Mouse (Mus musculus): ENCODE results near the gene Prdx2. TPM values are rescaled to one million over a fixed set of nuclear protein-coding genes. Genes with fewer than 3 reads are reported as not detected.

The Prdx2 gene
- polyA plus RNA-seq, 1 experiment from 2014 or later: 584 TPM

DNA sequence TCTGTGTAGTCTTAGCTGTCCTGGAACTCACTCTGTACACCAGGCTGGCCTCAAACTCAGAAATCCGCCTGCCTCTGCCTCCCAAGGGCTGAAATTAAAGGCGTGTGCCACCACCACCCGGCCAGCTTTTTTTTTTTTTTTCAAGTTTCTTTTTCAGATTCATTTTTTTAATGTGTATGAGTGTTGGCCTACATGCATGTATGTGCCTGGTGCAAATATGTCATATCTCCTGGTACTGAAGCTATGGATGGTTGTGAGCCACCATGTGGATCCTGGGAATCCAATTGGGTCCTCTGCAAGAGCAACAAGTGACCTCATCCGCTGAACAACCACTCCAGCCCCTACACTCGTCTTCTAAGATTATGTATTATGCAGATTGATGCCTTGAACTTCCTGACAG lies 18.0 kb downstream of the Prdx2 start:
- H3K9me3 ChIP-seq (replicated peaks; ENCODE audit: control insufficient read depth, low read length): no peaks in the 10 kb centered on the region
- 77% methylated on average over 5 of the region's 5 CpGs for WGBS
- no peak overlapping the region for H3K4me3 ChIP-seq (replicated peaks; ENCODE audit: low read length)
- no peaks in the 10 kb centered on the region for H3K27me3 ChIP-seq (ENCODE audit: control insufficient read depth, insufficient read depth, low read length)
- H3K9ac ChIP-seq (ENCODE audit: low read length): no peak overlapping the region
- peaks cover 32% of the 10 kb centered on the region for H3K4me1 ChIP-seq (ENCODE audit: control insufficient read depth, insufficient read depth, low read length)
- H3K36me3 ChIP-seq (ENCODE audit: control insufficient read depth, insufficient read depth, low read length): no peaks in the 10 kb centered on the region
- H3K27ac ChIP-seq (ENCODE audit: low read length): no peak overlapping the region
- ATAC-seq (ENCODE audit: insufficient read depth, low FRiP score): no peak
- no peak overlapping the region for H3K4me2 ChIP-seq (ENCODE audit: low read depth, low read length)

DNA sequence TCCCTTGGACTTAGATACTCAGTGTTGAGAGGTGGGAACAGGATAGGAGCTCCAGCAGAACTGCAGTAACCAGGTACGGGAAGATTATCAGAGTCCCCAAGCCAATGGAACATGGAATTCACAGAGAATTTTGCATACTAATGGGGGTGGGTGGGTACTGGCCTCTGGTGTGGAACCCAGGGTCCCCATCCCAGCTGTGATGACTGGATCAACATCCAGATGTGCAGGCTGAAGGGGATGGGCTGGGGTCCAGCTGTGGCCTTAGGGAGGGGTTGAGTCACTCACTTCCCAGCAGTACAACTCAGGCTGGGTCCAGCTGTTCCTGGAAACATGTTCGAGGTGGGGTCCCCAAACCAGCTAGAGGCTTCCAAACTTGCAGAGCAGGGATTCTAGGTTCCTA lies 18.5 kb downstream of the Prdx2 start:
- H3K9me3 ChIP-seq (replicated peaks; ENCODE audit: control insufficient read depth, low read length): no peaks in the 10 kb centered on the region
- no peak overlapping the region for H3K27ac ChIP-seq (ENCODE audit: low read length)
- no peaks in the 10 kb centered on the region for H3K27me3 ChIP-seq (ENCODE audit: control insufficient read depth, insufficient read depth, low read length)
- no peak overlapping the region for H3K9ac ChIP-seq (ENCODE audit: low read length)
- no peak overlapping the region for H3K4me3 ChIP-seq (replicated peaks; ENCODE audit: low read length)
- H3K4me2 ChIP-seq (ENCODE audit: low read depth, low read length): no peak overlapping the region
- no peaks in the 10 kb centered on the region for H3K36me3 ChIP-seq (ENCODE audit: control insufficient read depth, insufficient read depth, low read length)
- no peak for ATAC-seq (ENCODE audit: insufficient read depth, low FRiP score)
- H3K4me1 ChIP-seq (ENCODE audit: control insufficient read depth, insufficient read depth, low read length): peaks cover 28% of the 10 kb centered on the region
- WGBS: 67% methylated on average over 2 of the region's 2 CpGs

DNA sequence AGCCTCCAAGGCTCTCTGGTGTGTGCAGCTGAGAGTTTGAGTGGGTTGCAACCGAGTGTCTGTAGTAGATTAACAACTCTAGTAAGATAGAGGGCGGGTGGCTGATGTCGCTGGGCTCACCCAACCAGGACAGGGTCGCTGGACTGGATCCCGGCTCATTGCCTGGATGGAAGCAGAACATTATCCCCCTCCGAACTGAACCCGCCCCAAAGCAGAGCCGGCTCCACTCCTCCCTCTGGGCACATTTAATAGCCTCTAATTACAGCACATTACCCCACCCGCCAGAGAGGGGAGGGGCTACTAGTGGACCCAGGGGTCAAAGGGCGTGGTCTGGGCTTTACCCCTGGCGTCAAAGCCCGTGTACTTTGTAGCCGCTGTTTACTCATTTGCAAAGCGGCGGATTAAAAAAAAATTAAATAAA lies 19.9 kb downstream of the Prdx2 start:
- peak overlapping the region; percentile 89 for H3K4me2 ChIP-seq (ENCODE audit: low read depth, low read length)
- no peaks in the 10 kb centered on the region for H3K36me3 ChIP-seq (ENCODE audit: control insufficient read depth, insufficient read depth, low read length)
- H3K27me3 ChIP-seq (ENCODE audit: control insufficient read depth, insufficient read depth, low read length): no peaks in the 10 kb centered on the region
- WGBS: 11% methylated on average over 15 of the region's 15 CpGs
- H3K4me3 ChIP-seq (replicated peaks; ENCODE audit: low read length): peak overlapping the region; percentile 62
- peak overlapping the region; percentile 61 for H3K9ac ChIP-seq (ENCODE audit: low read length)
- peak overlapping the region; percentile 87 for H3K27ac ChIP-seq (ENCODE audit: low read length)
- peaks cover 27% of the 10 kb centered on the region for H3K4me1 ChIP-seq (ENCODE audit: control insufficient read depth, insufficient read depth, low read length)
- ATAC-seq (ENCODE audit: insufficient read depth, low FRiP score): no peak
- H3K9me3 ChIP-seq (replicated peaks; ENCODE audit: control insufficient read depth, low read length): no peaks in the 10 kb centered on the region

DNA sequence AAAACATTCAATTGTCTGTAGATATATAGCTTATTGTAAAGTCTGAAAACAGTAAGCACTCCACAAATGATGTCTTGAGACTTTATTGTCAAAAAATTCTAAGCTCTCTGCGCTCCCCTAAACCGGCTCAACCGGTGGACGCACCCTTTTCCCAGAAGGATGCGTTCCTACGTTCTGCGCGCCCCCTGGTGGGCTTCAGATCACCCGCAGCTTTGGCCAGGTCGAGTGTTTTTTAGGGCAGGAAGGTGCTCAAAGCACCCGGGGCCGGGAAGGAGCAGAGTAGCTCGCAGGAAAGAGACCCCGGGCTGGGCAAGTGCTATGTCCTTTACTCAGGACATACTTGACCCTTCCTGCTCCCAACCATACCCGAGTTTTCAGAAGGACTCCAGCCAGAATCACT lies 20.4 kb downstream of the Prdx2 start:
- peak overlapping the region; percentile 76 for H3K9ac ChIP-seq (ENCODE audit: low read length)
- peaks cover 22% of the 10 kb centered on the region for H3K4me1 ChIP-seq (ENCODE audit: control insufficient read depth, insufficient read depth, low read length)

DNA sequence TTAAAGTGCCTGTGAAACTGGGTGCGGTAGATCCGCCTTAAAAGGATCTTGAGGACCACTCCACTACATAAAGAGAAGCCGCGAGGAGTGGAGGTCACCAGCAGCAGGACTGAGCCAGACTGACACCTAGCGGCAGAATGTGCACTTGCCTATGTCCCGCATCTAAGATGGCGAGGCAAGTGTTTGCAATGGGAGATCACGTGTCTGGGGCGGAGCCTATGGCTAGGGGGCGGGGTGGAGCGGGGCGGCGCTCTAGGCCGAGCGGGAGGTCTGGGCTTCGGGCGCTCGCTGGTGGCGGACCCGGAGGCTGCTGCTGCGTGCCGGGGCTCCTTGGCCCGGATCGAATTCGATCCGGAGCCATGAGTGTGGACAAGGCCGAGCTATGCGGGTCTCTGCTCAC lies 21.0 kb downstream of the Prdx2 start, which contains the start of gene Hook2:
Hook2 (plus strand) TSS at position 255 of the 400 bp plus-strand sequence.
- under 1% methylated on average over 28 of the region's 28 CpGs for WGBS
- peak; percentile 92 for ATAC-seq (ENCODE audit: insufficient read depth, low FRiP score)

More for the DNA sequence above, 20.4 kb downstream of the Prdx2 start:
- Histone ChIP-seq H3K27ac (ENCODE audit: low read length) (peak overlapping the region; percentile 87), H3K4me2 (ENCODE audit: low read depth, low read length) (peak overlapping the region; percentile 89), H3K36me3 (ENCODE audit: control insufficient read depth, insufficient read depth, low read length) (no peaks in the 10 kb centered on the region), H3K4me3 (replicated peaks; ENCODE audit: low read length) (peak overlapping the region; percentile 62), H3K9me3 (replicated peaks; ENCODE audit: control insufficient read depth, low read length) (no peaks in the 10 kb centered on the region), H3K27me3 (ENCODE audit: control insufficient read depth, insufficient read depth, low read length) (no peaks in the 10 kb centered on the region)
- ATAC-seq (ENCODE audit: insufficient read depth, low FRiP score): peak; percentile 31
- WGBS: 0% methylated on average over 15 of the region's 15 CpGs

DNA sequence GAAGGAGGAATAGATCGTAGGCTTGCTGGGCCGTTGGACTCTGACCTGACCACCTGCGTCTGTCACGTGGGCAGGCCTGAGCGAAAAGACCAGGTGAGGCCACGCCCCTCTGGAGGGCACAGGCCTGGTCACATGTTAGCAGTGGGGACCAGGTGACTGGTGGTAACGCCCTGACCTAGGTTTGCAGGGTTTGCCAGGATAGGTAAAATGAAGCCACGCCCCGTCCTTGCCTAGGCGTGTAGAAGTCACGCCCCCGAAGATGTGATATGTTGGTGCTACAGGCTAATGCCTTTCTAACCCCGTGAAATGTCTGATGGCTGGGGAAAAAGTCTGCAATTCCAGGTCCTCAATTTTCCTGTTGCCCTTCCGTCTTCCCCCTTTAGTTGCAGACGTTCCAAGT lies 21.4 kb downstream of the Prdx2 start:
- peak; percentile 84 for ATAC-seq (ENCODE audit: insufficient read depth, low FRiP score)
- Histone ChIP-seq H3K4me2 (ENCODE audit: low read depth, low read length) (peak overlapping the region; percentile 89), H3K4me1 (ENCODE audit: control insufficient read depth, insufficient read depth, low read length) (peaks cover 18% of the 10 kb centered on the region), H3K27me3 (ENCODE audit: control insufficient read depth, insufficient read depth, low read length) (no peaks in the 10 kb centered on the region), H3K9me3 (replicated peaks; ENCODE audit: control insufficient read depth, low read length) (no peaks in the 10 kb centered on the region), H3K9ac (ENCODE audit: low read length) (peak overlapping the region; percentile 84), H3K4me3 (replicated peaks; ENCODE audit: low read length) (peak overlapping the region; percentile 62), H3K36me3 (ENCODE audit: control insufficient read depth, insufficient read depth, low read length) (no peaks in the 10 kb centered on the region), H3K27ac (ENCODE audit: low read length) (peak overlapping the region; percentile 95)
- 3% methylated on average over 15 of the region's 15 CpGs for WGBS

More for the DNA sequence above, 21.0 kb downstream of the Prdx2 start, which contains the start of gene Hook2:
- no peaks in the 10 kb centered on the region for H3K36me3 ChIP-seq (ENCODE audit: control insufficient read depth, insufficient read depth, low read length)
- H3K9me3 ChIP-seq (replicated peaks; ENCODE audit: control insufficient read depth, low read length): no peaks in the 10 kb centered on the region
- H3K4me2 ChIP-seq (ENCODE audit: low read depth, low read length): peak within 1 kb of the TSS; percentile 89
- H3K4me1 ChIP-seq (ENCODE audit: control insufficient read depth, insufficient read depth, low read length): peaks cover 16% of the 10 kb centered on the region
- H3K4me3 ChIP-seq (replicated peaks; ENCODE audit: low read length): peak within 1 kb of the TSS; percentile 62
- H3K9ac ChIP-seq (ENCODE audit: low read length): peak within 1 kb of the TSS; percentile 84
- H3K27me3 ChIP-seq (ENCODE audit: control insufficient read depth, insufficient read depth, low read length): no peaks in the 10 kb centered on the region
- peak within 1 kb of the TSS; percentile 95 for H3K27ac ChIP-seq (ENCODE audit: low read length)

DNA sequence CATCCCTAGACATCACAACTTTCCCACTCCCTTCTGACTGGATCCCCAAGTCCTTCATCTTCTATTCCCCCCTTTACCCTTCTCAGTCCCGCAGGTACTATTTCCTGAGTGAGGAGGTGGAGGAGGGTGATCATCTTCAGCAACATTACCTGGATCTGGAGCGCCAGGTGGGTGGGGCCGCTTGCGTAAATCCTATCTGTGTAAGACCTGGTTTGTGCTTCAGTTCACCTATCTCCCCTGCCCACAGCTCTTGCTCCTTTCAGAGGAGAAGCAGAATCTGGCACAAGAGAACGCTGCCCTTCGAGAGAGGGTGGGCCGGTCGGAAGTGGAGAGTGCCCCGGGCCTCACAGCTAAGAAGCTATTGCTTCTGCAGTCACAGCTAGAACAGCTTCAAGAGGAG lies 25.0 kb downstream of the Prdx2 start:
- Histone ChIP-seq H3K27ac (ENCODE audit: low read length) (no peak overlapping the region), H3K4me1 (ENCODE audit: control insufficient read depth, insufficient read depth, low read length) (peaks cover 13% of the 10 kb centered on the region), H3K4me2 (ENCODE audit: low read depth, low read length) (no peak overlapping the region), H3K4me3 (replicated peaks; ENCODE audit: low read length) (no peak overlapping the region), H3K36me3 (ENCODE audit: control insufficient read depth, insufficient read depth, low read length) (no peaks in the 10 kb centered on the region), H3K9me3 (replicated peaks; ENCODE audit: control insufficient read depth, low read length) (no peaks in the 10 kb centered on the region), H3K9ac (ENCODE audit: low read length) (no peak overlapping the region), H3K27me3 (ENCODE audit: control insufficient read depth, insufficient read depth, low read length) (no peaks in the 10 kb centered on the region)
- no peak for ATAC-seq (ENCODE audit: insufficient read depth, low FRiP score)
- WGBS: 88% methylated on average over 9 of the region's 9 CpGs

DNA sequence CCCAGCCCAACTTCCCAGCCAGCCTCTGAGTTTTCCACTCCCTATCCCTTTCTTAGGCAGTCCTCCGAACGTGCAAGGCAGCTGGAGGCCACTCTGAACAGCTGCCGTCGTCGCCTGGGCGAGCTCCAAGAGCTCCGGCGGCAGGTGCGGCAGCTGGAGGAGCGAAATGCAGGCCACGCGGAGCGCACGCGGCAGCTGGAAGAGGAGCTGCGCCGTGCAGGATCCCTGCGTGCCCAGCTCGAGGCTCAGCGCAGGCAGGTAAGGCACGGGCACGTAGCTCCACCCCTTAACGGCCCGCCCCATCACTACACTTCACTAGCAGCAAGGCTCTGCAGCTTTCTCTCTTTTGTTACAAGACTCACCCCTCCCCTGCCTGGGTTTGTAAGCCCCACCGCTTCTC lies 26.3 kb downstream of the Prdx2 start:
- peaks cover 9% of the 10 kb centered on the region; the same call in 1 of the 2 replicates for H3K4me1 ChIP-seq (ENCODE audit: control insufficient read depth, insufficient read depth, low read length)
- no peak for ATAC-seq (ENCODE audit: insufficient read depth, low FRiP score)
- no peak overlapping the region for H3K27ac ChIP-seq (ENCODE audit: low read length)
- no peaks in the 10 kb centered on the region for H3K27me3 ChIP-seq (ENCODE audit: control insufficient read depth, insufficient read depth, low read length)
- H3K36me3 ChIP-seq (ENCODE audit: control insufficient read depth, insufficient read depth, low read length): no peaks in the 10 kb centered on the region
- no peak overlapping the region for H3K4me2 ChIP-seq (ENCODE audit: low read depth, low read length)
- no peak overlapping the region for H3K4me3 ChIP-seq (replicated peaks; ENCODE audit: low read length)
- no peaks in the 10 kb centered on the region for H3K9me3 ChIP-seq (replicated peaks; ENCODE audit: control insufficient read depth, low read length)
- no peak overlapping the region for H3K9ac ChIP-seq (ENCODE audit: low read length)
- 42% methylated on average over 25 of the region's 25 CpGs for WGBS

DNA sequence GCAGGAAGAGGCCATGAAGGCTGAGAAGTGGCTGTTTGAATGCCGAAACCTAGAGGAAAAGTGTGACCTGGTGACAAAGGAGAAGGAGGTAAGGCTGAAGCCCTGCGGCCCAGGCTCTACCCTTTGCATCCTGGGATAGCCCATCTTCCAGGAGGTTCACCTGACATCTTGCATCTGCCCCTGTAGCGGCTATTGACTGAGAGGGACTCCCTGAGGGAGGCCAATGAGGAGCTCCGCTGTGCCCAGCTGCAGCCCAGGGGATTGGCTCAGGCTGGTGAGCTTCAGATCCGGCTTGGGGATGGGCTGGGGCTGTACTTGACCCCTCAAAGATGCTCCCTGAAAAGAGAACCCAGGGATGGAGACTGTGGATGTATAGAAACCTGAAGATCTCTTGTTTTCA lies 27.6 kb downstream of the Prdx2 start:
- H3K4me2 ChIP-seq (ENCODE audit: low read depth, low read length): no peak overlapping the region
- WGBS: 84% methylated on average over 5 of the region's 5 CpGs
- ATAC-seq (ENCODE audit: insufficient read depth, low FRiP score): no peak

More for the DNA sequence above, 27.6 kb downstream of the Prdx2 start:
- H3K4me3 ChIP-seq (replicated peaks; ENCODE audit: low read length): no peak overlapping the region
- no peaks in the 10 kb centered on the region for H3K27me3 ChIP-seq (ENCODE audit: control insufficient read depth, insufficient read depth, low read length)
- peaks cover 5% of the 10 kb centered on the region; the same call in 1 of the 2 replicates for H3K4me1 ChIP-seq (ENCODE audit: control insufficient read depth, insufficient read depth, low read length)
- no peaks in the 10 kb centered on the region for H3K36me3 ChIP-seq (ENCODE audit: control insufficient read depth, insufficient read depth, low read length)
- H3K27ac ChIP-seq (ENCODE audit: low read length): no peak overlapping the region
- H3K9me3 ChIP-seq (replicated peaks; ENCODE audit: control insufficient read depth, low read length): no peaks in the 10 kb centered on the region
- H3K9ac ChIP-seq (ENCODE audit: low read length): no peak overlapping the region
